Mouse (Mus musculus) heart, embryonic 15.5 days (tissue): ENCODE measurements around the gene Mettl5. TPM values are rescaled to one million over a fixed set of nuclear protein-coding genes. Genes with fewer than 3 reads are reported as not detected.

Experiments
- ATAC-seq: fragments of 200-750 bp; cut with Nextera tagmentation; replicated peaks from 2 replicates; pipeline ENCODE4 v1.8.0; 2017; ENCODE audit warnings: low read depth, moderate TSS enrichment; ENCODE audit not compliant: insufficient number of reproducible peaks, insufficient read depth, low FRiP score
- H3K27ac ChIP-seq: fragments of 300-500 bp; sonication (generic); 2 replicates; pipeline ENCODE4 v1.5.1; 2015; ENCODE audit warnings: mild to moderate bottlenecking, inconsistent platforms
- H3K27me3 ChIP-seq: fragments of 300-500 bp; sonication (generic); 2 replicates; pipeline ENCODE4 v1.6.1; 2015; ENCODE audit warnings: inconsistent platforms
- H3K36me3 ChIP-seq: fragments of 300-500 bp; sonication (generic); 2 replicates; pipeline ENCODE4 v1.6.1; 2015; ENCODE audit warnings: mild to moderate bottlenecking, inconsistent platforms
- H3K4me1 ChIP-seq: fragments of 300-500 bp; sonication (generic); replicated peaks from 2 replicates; pipeline ENCODE4 v1.6.1; 2015; ENCODE audit warnings: inconsistent platforms
- H3K4me2 ChIP-seq: fragments of 300-500 bp; sonication (generic); 2 replicates; pipeline ENCODE4 v1.6.1; 2015; ENCODE audit warnings: inconsistent platforms, mild to moderate bottlenecking, moderate library complexity
- H3K4me3 ChIP-seq: fragments of 300-500 bp; sonication (generic); 2 replicates; pipeline ENCODE4 v1.5.1; 2015; ENCODE audit warnings: mild to moderate bottlenecking, inconsistent platforms
- H3K9ac ChIP-seq: fragments of 300-500 bp; sonication (generic); 2 replicates; pipeline ENCODE4 v1.6.1; 2015; ENCODE audit warnings: mild to moderate bottlenecking, inconsistent platforms
- H3K9me3 ChIP-seq: fragments of 300-500 bp; sonication (generic); replicated peaks from 2 replicates; pipeline ENCODE4 v1.6.1; 2016; ENCODE audit warnings: inconsistent platforms
- WGBS: fragments of 180-500 bp; shearing (Covaris S2); methylation state at CpG from one replicate; pipeline ENCODE4 v1.1.7; 2015; ENCODE audit warnings: mixed read lengths; 5-methylcytosine and 5-hydroxymethylcytosine counted together
- polyA plus RNA-seq: library from polyadenylated mRNA; unstranded; fragments of >200 nt; fragmentation: Nextera tagmentation; extraction: Ambion mirVana; gene quantifications from 2 replicates; pipeline ENCODE4 v1.2.1, GENCODE M21; 2015

Gene Mettl5
- polyA plus RNA-seq, 1 experiment from 2014 or later: 38.1 TPM

- H3K4me2 ChIP-seq: no peak overlapping the region
- H3K27ac ChIP-seq: no peak overlapping the region
- H3K9ac ChIP-seq: no peak overlapping the region
- H3K4me3 ChIP-seq: no peak overlapping the region
- no peaks in the 10 kb centered on the region for H3K27me3 ChIP-seq
- H3K36me3 ChIP-seq: no peaks in the 10 kb centered on the region
- WGBS: 69% methylated on average over 5 of the region's 5 CpGs
- no peak for ATAC-seq
- peaks cover 4% of the 10 kb centered on the region for H3K4me1 ChIP-seq
- no peaks in the 10 kb centered on the region for H3K9me3 ChIP-seq
Measured at GRCm38 (mm10) chr2:69893891-69894290, 8.5 kb upstream of the Mettl5 start.

GRCm38 (mm10) chr2:69893145-69893544 lies 7.7 kb upstream of the Mettl5 start:
- Histone ChIP-seq H3K4me1 (no peaks in the 10 kb centered on the region), H3K27ac (no peak overlapping the region), H3K4me2 (no peak overlapping the region), H3K9ac (no peak overlapping the region), H3K4me3 (no peak overlapping the region), H3K9me3 (no peaks in the 10 kb centered on the region), H3K27me3 (no peaks in the 10 kb centered on the region), H3K36me3 (no peaks in the 10 kb centered on the region)
- 59% methylated on average over 1 of the region's 1 CpGs for WGBS
- no peak for ATAC-seq

DNA sequence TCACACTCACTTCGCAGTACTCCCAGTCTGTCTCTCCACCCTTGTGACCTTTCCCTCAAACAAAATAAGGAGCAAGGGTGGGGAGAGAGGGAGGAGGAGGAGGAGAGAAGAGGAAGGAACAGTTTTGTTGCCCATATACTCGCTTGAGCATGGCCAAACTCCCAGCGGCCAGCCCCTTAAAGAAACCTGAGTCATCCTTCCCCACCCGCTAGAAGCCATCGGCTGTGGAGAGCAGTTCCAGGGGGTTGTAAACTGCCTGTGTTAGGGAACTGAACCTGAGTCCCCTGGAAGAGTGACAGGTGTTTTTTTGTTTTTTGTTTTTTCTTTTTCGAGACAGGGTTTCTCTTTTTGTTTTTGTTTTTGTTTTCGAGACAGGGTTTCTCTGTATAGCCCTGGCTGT lies 5.4 kb upstream of the Mettl5 start:
- no peak overlapping the region for H3K4me3 ChIP-seq
- no peak for ATAC-seq
- no peak overlapping the region for H3K9ac ChIP-seq
- no peaks in the 10 kb centered on the region for H3K4me1 ChIP-seq
- no peak overlapping the region for H3K27ac ChIP-seq
- 60% methylated on average over 7 of the region's 7 CpGs for WGBS
- no peaks in the 10 kb centered on the region for H3K9me3 ChIP-seq
- no peak overlapping the region for H3K4me2 ChIP-seq
- no peaks in the 10 kb centered on the region for H3K36me3 ChIP-seq
- no peaks in the 10 kb centered on the region for H3K27me3 ChIP-seq

- WGBS: 64% methylated on average over 2 of the region's 2 CpGs
- Histone ChIP-seq H3K4me1 (peaks cover 9% of the 10 kb centered on the region; the same call in 1 of the 2 replicates), H3K27ac (no peak overlapping the region), H3K36me3 (no peaks in the 10 kb centered on the region), H3K4me2 (no peak overlapping the region), H3K4me3 (no peak overlapping the region), H3K27me3 (no peaks in the 10 kb centered on the region), H3K9ac (no peak overlapping the region), H3K9me3 (no peaks in the 10 kb centered on the region)
- no peak for ATAC-seq
Measured at GRCm38 (mm10) chr2:69888957-69889356, 3.5 kb upstream of the Mettl5 start.

- Histone ChIP-seq H3K27me3 (no peaks in the 10 kb centered on the region), H3K4me1 (peaks cover 9% of the 10 kb centered on the region; the same call in 1 of the 2 replicates), H3K9me3 (no peaks in the 10 kb centered on the region), H3K9ac (peak overlapping the region; percentile 73), H3K27ac (peak overlapping the region; percentile 64), H3K4me3 (peak overlapping the region; percentile 73), H3K4me2 (peak overlapping the region; percentile 65), H3K36me3 (no peaks in the 10 kb centered on the region)
- 6% methylated on average over 12 of the region's 12 CpGs for WGBS
- no peak for ATAC-seq
Measured at GRCm38 (mm10) chr2:69885050-69885449, 365 bp downstream of the Mettl5 start.

GRCm38 (mm10) chr2:69884581-69884980 lies 834 bp downstream of the Mettl5 start:
- no peak for ATAC-seq
- Histone ChIP-seq H3K27ac (no peak overlapping the region), H3K4me3 (peak overlapping the region; percentile 73), H3K36me3 (0 out of 2 replicates have a peak, but pooled peaks cover 3% of the 10 kb centered on the region), H3K9me3 (no peaks in the 10 kb centered on the region), H3K4me1 (peaks cover 9% of the 10 kb centered on the region; the same call in 1 of the 2 replicates), H3K4me2 (peak overlapping the region; percentile 65), H3K27me3 (no peaks in the 10 kb centered on the region), H3K9ac (peak overlapping the region; percentile 73)
- WGBS: 48% methylated on average over 6 of the region's 6 CpGs

GRCm38 (mm10) chr2:69883990-69884391 lies 1.4 kb downstream of the Mettl5 start:
- no peak for ATAC-seq
- peaks cover 9% of the 10 kb centered on the region; the same call in 1 of the 2 replicates for H3K4me1 ChIP-seq
- no peak overlapping the region for H3K27ac ChIP-seq
- 62% methylated on average over 2 of the region's 2 CpGs for WGBS
- H3K36me3 ChIP-seq: 0 out of 2 replicates have a peak, but pooled peaks cover 3% of the 10 kb centered on the region
- no peak overlapping the region for H3K9ac ChIP-seq
- no peaks in the 10 kb centered on the region for H3K9me3 ChIP-seq
- no peaks in the 10 kb centered on the region for H3K27me3 ChIP-seq
- 0 out of 2 replicates have a peak overlapping the region, but pooled peaks have one; percentile 73 for H3K4me3 ChIP-seq
- H3K4me2 ChIP-seq: no peak overlapping the region

DNA sequence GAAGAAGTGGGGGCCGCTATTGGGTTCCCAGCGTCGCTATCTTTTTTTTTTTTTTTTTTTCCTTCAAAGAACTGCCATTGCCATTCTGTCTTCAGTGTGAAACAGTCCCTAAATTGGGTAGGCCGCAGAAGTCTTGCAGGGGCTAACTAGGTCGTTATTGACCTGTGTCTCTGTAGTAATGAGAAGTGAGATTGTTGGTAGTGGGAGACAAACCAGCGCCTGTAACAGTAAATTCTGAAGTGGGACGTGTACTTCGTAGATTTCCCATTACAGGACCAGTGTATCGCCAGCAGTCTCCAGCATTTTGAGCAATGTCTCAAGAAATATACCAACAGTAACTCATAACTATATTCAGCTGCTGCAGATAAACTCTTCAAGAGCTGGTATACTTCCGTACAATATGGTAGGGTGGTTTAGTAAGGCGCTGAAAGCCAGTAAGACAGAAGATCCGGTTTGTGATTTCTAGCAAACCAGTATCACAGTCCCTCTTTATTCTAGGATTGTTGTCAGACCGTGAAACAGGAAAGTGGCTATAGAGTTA lies 23.2 kb downstream of the Mettl5 start:
- WGBS: 1% methylated on average over 13 of the region's 13 CpGs
- Histone ChIP-seq H3K9me3 (no peaks in the 10 kb centered on the region), H3K4me3 (peak overlapping the region; percentile 86), H3K4me2 (peak overlapping the region; percentile 62), H3K9ac (peak overlapping the region; percentile 91), H3K36me3 (peaks cover 15% of the 10 kb centered on the region), H3K4me1 (peaks cover 8% of the 10 kb centered on the region), H3K27ac (peak overlapping the region; percentile 91), H3K27me3 (no peaks in the 10 kb centered on the region)
- ATAC-seq: no peak

GRCm38 (mm10) chr2:69861485-69862091 lies 23.8 kb downstream of the Mettl5 start, which contains the start of gene Ssb:
Gene Ssb (plus strand): TSS chr2:69861562.
- H3K9ac ChIP-seq: peak within 1 kb of the TSS; percentile 91
- H3K36me3 ChIP-seq: peaks cover 9% of the 10 kb centered on the region
- WGBS: under 1% methylated on average over 64 of the region's 66 CpGs
- peak within 1 kb of the TSS; percentile 91 for H3K27ac ChIP-seq
- no peaks in the 10 kb centered on the region for H3K27me3 ChIP-seq
- ATAC-seq: peak; percentile 95
- H3K4me2 ChIP-seq: peak within 1 kb of the TSS; percentile 67
- H3K4me3 ChIP-seq: peak within 1 kb of the TSS; percentile 86
- H3K4me1 ChIP-seq: peaks cover 8% of the 10 kb centered on the region
- no peaks in the 10 kb centered on the region for H3K9me3 ChIP-seq

- H3K9ac ChIP-seq: peak overlapping the region; percentile 52
- peaks cover 5% of the 10 kb centered on the region; the same call in 1 of the 2 replicates for H3K36me3 ChIP-seq
- no peak for ATAC-seq
- H3K4me2 ChIP-seq: peak overlapping the region; percentile 67
- peak overlapping the region; percentile 91 for H3K27ac ChIP-seq
- H3K4me3 ChIP-seq: peak overlapping the region; percentile 86
- WGBS: 9% methylated on average over 12 of the region's 13 CpGs
- H3K27me3 ChIP-seq: no peaks in the 10 kb centered on the region
- peaks cover 8% of the 10 kb centered on the region for H3K4me1 ChIP-seq
- H3K9me3 ChIP-seq: no peaks in the 10 kb centered on the region
Measured at GRCm38 (mm10) chr2:69860972-69861452, 24.4 kb downstream of the Mettl5 start.

DNA sequence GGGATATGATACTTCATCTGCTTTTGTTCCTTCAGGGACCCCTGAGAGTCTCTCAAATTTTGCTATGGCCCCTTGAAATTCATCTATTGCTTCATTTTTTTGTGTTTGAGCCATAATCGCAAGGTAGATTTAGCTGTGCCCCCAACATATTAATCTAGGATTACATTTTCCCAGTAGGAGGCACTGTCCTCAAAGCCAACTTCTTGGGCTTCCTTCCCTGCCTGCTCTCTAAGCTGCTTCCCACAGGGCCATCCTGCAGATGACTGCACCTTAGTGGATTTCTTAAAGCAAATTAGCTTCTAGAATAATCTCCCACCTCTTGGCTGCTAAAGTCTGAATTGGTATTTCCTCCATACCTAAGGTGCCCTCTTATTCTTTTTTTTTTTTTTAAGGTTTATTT lies 27.5 kb downstream of the Mettl5 start:
- Histone ChIP-seq H3K4me2 (no peak overlapping the region), H3K27ac (no peak overlapping the region), H3K4me1 (peaks cover 2% of the 10 kb centered on the region), H3K9ac (no peak overlapping the region), H3K36me3 (no peaks in the 10 kb centered on the region), H3K27me3 (no peaks in the 10 kb centered on the region), H3K4me3 (no peak overlapping the region), H3K9me3 (no peaks in the 10 kb centered on the region)
- ATAC-seq: no peak
- WGBS: 71% methylated on average over 1 of the region's 1 CpGs
